Mouse (Mus musculus) neutrophil, adult 5-6 weeks (primary cell): Measurements from ENCODE around the gene E2f1. TPM values are rescaled to one million over a fixed set of nuclear protein-coding genes. Genes with fewer than 3 reads are reported as not detected.

Experiments used
- ATAC-seq: fragments of 151-379, 151-347 bp; 2 replicates; pipeline ENCODE4 v1.8.0; 2017; ENCODE audit warnings: mild to moderate bottlenecking, moderate TSS enrichment; ENCODE audit not compliant: insufficient number of reproducible peaks, poor library complexity, low FRiP score, severe bottlenecking; ENCODE audit errors: extremely low read depth
- total RNA-seq: library from RNA; stranded (forward); fragments of 200-1000 nt; gene quantifications from 2 replicates; pipeline ENCODE4 v1.2.3, GENCODE M21; 2017

Gene E2f1
- total RNA-seq, 1 experiment from 2014 or later = 1.5 TPM

DNA sequence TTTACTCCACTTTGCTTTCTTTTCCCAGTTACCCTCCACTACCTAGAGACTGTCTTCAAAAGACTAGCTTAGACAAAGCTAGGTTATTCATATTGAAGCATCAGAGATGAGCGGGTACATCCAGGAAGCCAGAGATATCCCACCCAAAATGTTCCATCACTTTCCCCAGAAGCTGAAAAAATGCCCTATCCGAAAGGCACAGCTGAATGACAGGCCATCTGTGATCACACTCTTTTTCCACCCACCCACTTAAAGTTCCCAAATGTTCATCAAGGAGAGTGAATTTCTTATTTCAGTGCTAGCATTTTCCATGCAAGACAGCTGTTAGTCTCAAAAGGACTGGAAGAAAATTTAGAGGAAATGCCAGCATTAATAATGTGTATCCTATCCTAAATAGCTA lies 44.4 kb downstream of the E2f1 start:
- ATAC-seq = no peak

DNA sequence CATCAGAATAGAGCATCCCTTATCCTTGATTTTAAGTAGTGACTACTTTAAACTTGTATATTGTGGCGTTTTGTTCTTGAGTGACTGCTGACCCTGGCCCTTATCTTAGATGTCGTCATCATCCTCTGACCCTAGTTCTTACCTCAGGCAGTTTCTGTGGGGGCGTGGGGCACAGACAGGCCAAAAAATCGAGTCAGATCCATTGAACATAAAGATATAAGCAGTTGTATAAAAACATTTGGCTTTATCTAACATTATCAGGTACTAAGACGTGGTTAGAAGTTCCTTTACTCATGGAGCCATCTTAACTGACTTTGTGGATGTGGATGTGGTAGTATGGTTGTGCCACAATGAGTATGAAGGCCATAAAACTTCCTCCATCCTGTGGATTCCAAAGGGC lies 47.4 kb downstream of the E2f1 start:
- ATAC-seq = no peak

DNA sequence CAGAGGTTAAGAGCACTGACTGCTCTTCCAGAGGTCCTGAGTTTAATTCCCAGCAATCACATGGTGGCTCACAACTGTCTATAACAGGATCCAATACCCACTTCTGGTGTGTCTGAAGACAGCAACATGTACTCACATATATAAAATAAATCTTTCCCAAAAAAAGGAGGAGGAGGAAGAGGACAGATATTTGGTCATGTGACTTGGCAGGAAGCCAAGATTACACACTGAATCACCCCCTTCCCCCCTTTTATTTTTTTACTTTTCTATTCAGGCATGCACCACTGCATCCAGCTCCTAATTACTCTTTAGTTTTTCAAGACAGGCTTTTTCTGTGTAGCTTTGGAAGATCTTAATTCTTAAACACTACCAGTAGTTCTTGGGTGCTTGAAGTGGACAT lies 48.2 kb downstream of the E2f1 start:
- ATAC-seq = no peak

DNA sequence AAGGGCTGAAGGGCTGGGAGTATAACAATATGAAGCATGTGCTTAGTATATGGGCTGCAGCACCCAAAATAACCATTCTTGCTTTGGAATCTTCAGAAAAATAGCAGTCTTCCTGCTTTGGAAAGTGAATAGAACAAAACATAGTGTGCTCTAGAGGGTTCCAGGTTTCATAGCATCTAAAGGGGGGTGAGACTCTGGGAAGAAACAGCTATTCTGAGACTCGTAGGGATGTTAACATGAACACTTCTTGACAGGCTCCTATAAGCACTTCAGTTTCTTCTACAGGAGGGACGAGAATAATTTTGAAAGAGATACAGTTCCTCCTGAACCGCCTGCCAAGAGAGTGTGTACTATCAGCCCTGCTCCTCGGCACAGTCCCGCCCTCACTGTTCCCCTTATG lies 52.3 kb downstream of the E2f1 start:
- ATAC-seq = no peak

DNA sequence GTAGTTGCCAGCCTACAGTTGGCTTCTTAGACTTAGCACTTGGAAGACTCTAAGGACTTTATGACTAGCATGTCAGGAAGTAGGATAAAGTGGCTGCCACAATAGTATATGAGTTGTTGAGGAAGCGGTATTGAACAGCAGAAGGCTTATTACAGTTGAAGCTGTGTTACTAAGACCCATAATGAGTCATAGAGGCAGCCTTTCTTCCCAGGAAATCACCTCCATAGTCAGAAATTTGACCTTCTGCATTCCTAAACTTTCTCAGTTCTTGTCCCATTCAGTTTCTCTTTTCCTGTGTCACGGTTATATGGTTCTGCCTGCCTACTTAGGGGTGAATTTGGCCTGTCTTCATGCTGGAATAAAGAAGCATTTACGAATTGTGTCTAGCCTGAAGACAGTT lies 52.7 kb downstream of the E2f1 start:
- no peak for ATAC-seq

DNA sequence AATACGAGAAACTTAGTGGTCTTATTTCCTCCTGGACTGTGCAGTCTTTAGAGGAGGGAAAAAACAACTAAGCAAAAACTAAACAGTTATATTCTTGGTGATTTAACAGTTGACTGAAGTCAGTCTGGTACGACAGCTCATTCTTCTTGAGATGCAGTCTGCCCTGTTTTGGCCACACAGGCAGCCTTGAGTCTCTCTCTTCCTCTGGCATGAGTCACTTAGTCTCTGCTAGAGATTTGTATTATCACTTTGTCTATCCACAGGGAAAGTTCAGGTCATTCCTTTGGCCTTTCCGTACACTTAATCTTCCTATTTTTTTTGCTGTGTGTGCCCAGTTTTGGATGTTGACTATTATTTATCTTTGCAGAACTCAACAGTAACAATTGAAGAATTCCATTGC lies 59.6 kb downstream of the E2f1 start:
- no peak for ATAC-seq

Other genes starting within 250 kb of the E2f1 start
- 9.8 and 10.1 TPM in 2 replicates for gene Cdk5rap1, start 196.9 kb downstream of the E2f1 start, total RNA-seq
- 0.86 and 2.4 TPM in 2 replicates for gene Snta1, start 161.8 kb downstream of the E2f1 start, total RNA-seq
- gene Cbfa2t2, start 133.4 kb downstream of the E2f1 start, total RNA-seq = 23.9 and 24.7 TPM in 2 replicates
- 1.2 TPM in 1 of 2 replicates, not detected in the other for gene 1700003F12Rik, start 22.8 kb downstream of the E2f1 start, total RNA-seq
- gene Actl10, start 18.1 kb downstream of the E2f1 start, total RNA-seq = 0.25 TPM in 1 of 2 replicates, not detected in the other
- not detected in 2 replicates for gene Necab3, start 11.0 kb downstream of the E2f1 start, total RNA-seq
- gene Pxmp4, start 33.8 kb upstream of the E2f1 start, total RNA-seq = 7.4 and 10.9 TPM in 2 replicates
- gene Zfp341, start 43.4 kb upstream of the E2f1 start, total RNA-seq = 3.3 and 4.3 TPM in 2 replicates
- 4.8 and 5.4 TPM in 2 replicates for gene 4930519P11Rik, start 43.5 kb upstream of the E2f1 start, total RNA-seq
- 151 and 159 TPM in 2 replicates for gene Chmp4b, start 81.8 kb upstream of the E2f1 start, total RNA-seq
- gene Gm14214, start 200.1 kb upstream of the E2f1 start, total RNA-seq = not detected in 2 replicates
- 106 and 108 TPM in 2 replicates for gene Raly, start 221.2 kb upstream of the E2f1 start, total RNA-seq
- not detected in 2 replicates for gene a, start 221.5 kb upstream of the E2f1 start, total RNA-seq